Mouse (Mus musculus) cortical plate, adult 2 months (tissue): Measurements from ENCODE around the gene Nub1. TPM values are rescaled to one million over a fixed set of nuclear protein-coding genes. Genes with fewer than 3 reads are reported as not detected.

Source experiments
- H3K27ac ChIP-seq: fragments of 200-500 bp; 2 replicates; pipeline ENCODE4 v1.5.1; 2012; ENCODE audit warnings: low read length, control low read depth, inconsistent platforms; ENCODE audit not compliant: insufficient read depth
- H3K4me1 ChIP-seq: fragments of 200-500 bp; 2 replicates; pipeline ENCODE4 v1.6.1; 2011; ENCODE audit warnings: low read length; ENCODE audit not compliant: control insufficient read depth, insufficient read depth
- H3K4me3 ChIP-seq: fragments of 200-500 bp; 2 replicates; pipeline ENCODE4 v1.5.1; 2011; ENCODE audit warnings: mild to moderate bottlenecking, low read length, control low read depth; ENCODE audit not compliant: insufficient read depth
- CTCF ChIP-seq: fragments of 200-500 bp; IDR thresholded peaks from 2 replicates; pipeline ENCODE4 v1.5.1; 2011; ENCODE audit warnings: mild to moderate bottlenecking, control low read depth, low read length; ENCODE audit not compliant: insufficient read depth; ENCODE audit errors: extremely low read depth
- POLR2A ChIP-seq: fragments of 200-500 bp; IDR thresholded peaks from 2 replicates; pipeline ENCODE4 v1.6.1; 2011; ENCODE audit warnings: mild to moderate bottlenecking, low read length, control low read depth; ENCODE audit not compliant: insufficient read depth; ENCODE audit errors: extremely low read depth
- polyA plus RNA-seq: library from polyadenylated mRNA; depleted of rRNA; stranded (reverse); fragments of >200 nt; gene quantifications from 2 replicates; pipeline ENCODE4 v1.2.3, GENCODE M21; 2012

The Nub1 gene
- polyA plus RNA-seq, 1 experiment = 81.2 TPM

DNA sequence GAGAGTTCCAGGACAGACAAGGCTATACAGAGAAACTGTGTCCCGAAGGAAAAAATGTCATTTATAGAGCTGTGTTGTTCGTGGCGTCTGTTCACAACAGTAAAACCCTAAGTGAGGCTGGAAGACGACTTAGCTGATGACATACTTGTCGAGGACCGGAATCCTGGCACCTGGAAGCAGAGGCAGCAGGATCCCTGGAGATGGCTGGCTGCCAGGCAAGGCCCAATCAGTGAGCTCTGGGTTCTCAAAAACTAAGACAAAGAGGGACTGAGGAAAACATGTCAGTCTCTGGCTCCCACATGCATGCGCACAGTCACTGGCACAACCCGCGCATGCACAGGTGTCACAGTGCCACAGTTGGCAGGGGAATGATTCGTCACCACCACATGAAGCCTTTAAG lies 52.3 kb downstream of the Nub1 start:
- Histone ChIP-seq H3K27ac (no peak overlapping the region), H3K4me1 (no peaks in the 10 kb centered on the region), H3K4me3 (no peak overlapping the region)
- no peak for TF ChIP-seq CTCF
- no peak for TF ChIP-seq POLR2A

DNA sequence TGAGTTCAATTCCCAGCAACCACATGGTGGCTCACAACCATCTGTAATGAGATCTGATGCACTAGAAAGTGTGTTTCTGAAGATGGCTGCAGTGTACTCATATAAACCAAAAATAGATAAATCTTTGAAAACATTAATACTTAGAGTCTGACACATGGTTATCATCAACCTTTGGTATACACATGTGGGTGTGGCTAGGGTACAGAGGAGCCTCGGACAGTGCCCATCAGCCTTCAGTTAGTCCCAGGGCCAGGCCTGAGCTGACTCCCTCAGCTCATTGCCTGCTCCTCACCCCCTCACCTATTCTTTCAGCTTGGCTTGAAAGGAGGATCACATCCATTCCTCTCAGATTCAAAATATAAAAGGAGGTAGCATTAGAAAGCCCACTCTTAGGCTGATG lies 53.2 kb downstream of the Nub1 start:
- Histone ChIP-seq H3K4me3 (no peak overlapping the region), H3K27ac (no peak overlapping the region), H3K4me1 (no peaks in the 10 kb centered on the region)
- TF ChIP-seq CTCF = no peak
- TF ChIP-seq POLR2A = no peak

DNA sequence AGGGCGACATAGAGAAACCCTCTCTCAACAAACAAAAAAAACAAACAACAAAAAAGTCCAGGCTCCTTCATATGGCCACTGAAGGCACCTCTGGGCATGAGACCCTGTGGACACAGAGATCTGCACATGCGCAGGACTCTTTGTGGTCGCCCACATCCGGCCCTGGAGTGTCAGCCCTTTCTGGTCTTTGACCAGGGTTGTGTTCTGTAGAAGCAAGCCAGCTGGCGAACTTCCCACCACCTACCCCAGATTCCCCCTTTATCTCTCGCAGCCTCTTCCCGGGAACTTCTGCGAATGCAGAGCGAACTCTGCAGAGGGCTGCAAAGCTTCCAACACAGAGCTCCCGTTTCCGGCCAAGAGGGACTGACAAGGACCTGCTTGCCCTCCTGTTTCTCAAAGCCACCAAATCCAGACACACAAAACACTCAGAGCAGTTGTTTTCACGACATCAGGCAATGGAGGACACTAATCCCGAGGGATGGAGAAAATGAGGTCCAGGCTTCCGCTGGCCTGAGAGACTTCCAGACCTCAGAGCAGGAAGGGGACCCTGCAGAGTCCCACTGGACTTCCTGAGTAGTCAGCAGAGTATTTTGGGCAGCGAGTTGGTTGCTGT lies 53.9 kb downstream of the Nub1 start:
- no peak overlapping the region for H3K4me3 ChIP-seq
- 0 out of 2 replicates have a peak overlapping the region, but pooled peaks have one; percentile 16 for H3K27ac ChIP-seq
- H3K4me1 ChIP-seq = no peaks in the 10 kb centered on the region
- no peak for TF ChIP-seq POLR2A
- no peak for TF ChIP-seq CTCF

DNA sequence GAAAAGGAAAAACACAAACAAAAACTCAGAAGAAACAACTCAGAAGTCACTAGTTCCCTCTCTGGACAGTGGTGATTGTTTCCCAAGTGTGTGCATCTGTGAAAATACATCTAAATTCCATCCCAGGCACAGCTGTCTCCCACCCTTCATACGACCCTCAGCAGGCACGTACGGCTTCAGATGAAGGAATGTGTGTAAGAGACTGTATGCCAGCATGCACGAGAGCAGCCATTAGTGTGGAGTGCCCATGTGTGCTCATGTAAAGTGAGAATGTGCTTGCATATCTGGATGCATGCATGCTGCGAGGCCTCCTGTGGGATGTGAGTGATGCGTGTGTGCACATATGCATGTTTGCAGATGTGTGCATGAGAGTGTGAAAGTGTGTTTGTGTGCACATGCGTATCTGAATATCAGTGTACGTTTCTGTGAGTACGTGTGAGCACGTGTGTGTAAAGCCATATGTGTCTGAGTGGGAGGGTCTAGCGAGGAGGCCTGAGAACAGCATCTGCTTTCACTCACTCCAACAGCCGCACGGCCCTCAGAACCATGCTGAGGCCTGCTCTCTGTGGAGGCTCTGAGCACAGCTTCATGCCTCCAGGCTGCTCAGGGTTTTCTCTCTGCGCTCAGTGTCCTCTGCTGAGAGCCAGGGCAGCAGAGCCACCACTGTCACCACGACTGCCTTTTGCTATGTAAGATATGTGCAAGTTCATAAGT lies 56.0 kb downstream of the Nub1 start:
- Histone ChIP-seq H3K4me1 (no peaks in the 10 kb centered on the region), H3K4me3 (no peak overlapping the region), H3K27ac (no peak overlapping the region)
- TF ChIP-seq CTCF (no peak), POLR2A (no peak)

DNA sequence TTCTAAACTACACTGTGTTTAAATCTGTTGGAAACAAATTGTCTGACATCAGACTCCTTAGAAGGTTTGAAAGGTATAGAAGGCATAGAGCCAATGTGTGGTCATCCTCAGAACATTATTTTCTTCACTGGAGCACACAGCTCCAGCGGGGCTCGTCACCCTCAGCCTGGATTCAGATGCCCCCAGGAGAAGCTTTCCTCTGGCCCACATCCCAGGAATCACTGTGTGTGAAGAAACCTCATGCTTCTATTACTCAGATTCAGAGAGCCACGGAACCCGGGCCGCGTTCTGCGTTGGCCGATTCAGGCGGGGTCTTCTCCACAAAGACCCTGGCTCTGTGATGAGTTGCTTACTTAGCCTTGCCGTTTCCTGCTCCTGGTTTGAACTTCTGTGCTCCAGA lies 58.6 kb downstream of the Nub1 start:
- no peak overlapping the region for H3K4me3 ChIP-seq
- no peak overlapping the region for H3K27ac ChIP-seq
- no peaks in the 10 kb centered on the region for H3K4me1 ChIP-seq
- no peak for TF ChIP-seq CTCF
- no peak for TF ChIP-seq POLR2A

DNA sequence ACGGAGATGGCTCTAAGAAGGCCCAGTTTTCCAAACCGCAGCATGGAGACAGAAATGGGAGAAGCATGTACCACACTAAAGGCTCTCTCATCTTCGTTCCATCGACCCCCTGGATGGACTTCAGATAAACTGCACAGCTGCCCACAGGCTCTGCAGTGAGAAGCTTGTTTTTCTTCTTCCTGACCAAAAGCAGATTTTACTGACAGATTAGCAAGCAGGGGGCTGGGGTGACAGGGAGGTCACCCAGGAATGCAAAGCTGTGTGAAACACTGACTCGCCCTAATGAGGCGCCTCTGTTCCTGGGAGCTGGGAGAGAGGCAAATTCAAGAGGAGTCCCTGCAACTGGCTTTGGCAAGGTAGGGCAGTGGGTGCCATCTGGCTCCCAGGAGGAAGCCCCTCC lies 62.2 kb downstream of the Nub1 start:
- Histone ChIP-seq H3K4me3 (no peak overlapping the region), H3K4me1 (peaks cover 2% of the 10 kb centered on the region; the same call in 1 of the 2 replicates), H3K27ac (no peak overlapping the region)
- TF ChIP-seq POLR2A (no peak), CTCF (no peak)

DNA sequence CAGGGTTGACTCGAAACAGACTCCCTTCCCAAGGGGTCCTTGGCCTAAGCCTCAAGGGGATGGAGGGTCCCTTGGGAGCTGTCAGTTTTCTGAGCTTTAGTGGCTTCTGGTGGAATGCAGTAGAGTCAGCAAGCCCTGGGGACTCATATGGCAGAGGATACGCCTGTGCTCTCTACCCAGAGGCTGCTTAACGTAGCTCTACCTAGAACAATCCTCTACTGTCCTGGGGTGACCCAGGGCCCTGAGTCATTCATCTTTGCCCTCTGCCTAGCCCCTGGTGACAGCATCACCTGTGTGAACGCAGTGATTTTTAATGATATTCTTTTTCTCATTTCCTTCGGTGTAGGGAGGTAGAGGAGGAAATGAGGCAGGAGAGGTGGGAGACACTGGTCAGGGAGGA lies 64.4 kb downstream of the Nub1 start:
- TF ChIP-seq POLR2A (no peak), CTCF (no peak)
- Histone ChIP-seq H3K4me3 (peak overlapping the region; percentile 33; the same call in 1 of the 2 replicates), H3K27ac (peak overlapping the region; percentile 19; the same call in 1 of the 2 replicates), H3K4me1 (peaks cover 2% of the 10 kb centered on the region; the same call in 1 of the 2 replicates)

DNA sequence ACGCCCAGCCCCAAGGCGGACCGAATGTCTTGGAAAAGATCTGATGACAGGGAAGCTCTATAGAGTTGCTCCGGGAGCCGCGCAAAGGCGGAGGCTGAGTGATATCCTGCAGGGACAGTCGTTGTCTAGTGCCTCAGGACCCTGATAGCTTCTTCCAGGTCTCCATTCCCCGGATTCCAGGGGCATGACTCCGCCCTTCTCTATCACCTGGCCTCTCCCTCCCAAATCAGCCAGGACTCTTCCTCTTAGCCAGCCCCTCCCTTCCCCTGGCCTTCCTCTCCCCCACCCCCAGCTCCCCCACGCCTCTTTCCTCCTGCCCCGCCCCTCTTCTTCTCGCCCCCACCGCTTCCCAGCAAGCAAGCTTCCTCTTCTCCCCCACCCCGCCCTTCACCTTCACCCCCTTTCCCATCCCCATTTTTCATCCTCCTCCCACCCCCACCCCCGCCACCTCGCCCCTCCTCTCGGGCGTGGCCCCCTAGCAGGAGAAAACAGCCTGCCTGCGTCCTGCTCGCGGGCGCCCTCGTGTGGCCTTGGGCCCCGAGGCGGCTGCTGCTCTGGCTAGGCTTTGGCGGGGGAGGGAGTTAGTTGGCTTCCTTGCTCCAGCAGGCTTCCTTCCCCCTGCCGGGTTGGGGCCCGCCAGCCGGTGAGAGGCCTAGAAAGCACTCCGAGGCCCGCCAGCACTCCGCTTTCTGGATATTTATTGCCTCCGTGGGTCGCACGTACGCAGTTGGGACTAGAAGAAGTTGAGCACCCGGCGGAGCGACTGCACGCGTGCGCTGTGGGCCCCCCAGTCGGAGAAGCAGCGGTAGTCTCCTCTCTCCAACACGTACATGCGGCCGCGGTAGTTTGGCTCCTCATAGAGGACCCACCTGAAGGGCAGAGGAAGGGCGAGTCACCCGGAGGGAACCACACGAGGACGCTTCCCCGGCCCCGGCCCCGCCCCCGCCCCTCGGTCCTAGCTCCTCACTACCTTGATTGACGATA lies 65.3 kb downstream of the Nub1 start:
- Histone ChIP-seq H3K4me1 (peaks cover 2% of the 10 kb centered on the region; the same call in 1 of the 2 replicates), H3K27ac (peak overlapping the region; percentile 73), H3K4me3 (peak overlapping the region; percentile 33)
- TF ChIP-seq POLR2A (peak; percentile 60), CTCF (peak; percentile 50)
